Mouse (Mus musculus): Measurements from ENCODE around the gene Kat7. TPM values are rescaled to one million over a fixed set of nuclear protein-coding genes. Genes with fewer than 3 reads are reported as not detected.

Kat7 gene
- total and polyA plus RNA-seq, 2 experiments: 12.2 to 13.1 TPM

DNA sequence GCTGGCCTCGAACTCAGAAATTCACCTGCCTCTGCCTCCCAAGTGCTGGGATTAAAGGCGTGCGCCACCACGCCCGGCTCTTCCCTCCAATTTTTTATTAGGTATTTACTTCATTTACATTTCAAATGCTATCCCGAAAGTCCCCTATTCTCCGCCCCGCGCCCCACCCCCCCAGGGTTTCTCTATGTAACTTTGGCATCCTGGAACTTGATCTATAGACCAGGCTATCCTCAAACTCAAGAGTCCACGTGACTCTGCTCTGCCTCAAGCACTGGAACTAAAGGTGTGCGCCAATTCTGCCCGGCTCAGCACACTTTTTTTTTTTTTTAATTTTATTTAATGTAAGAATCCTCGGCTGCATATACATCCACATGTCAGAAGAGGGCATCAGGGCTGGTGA, 14.3 kb downstream of the Kat7 start:
- Histone ChIP-seq H3K27ac (replicated peaks; ENCODE audit: insufficient read depth, low read depth, low read length) (no peak overlapping the region), H3K4me1 (ENCODE audit: control insufficient read depth, insufficient read depth, low read length) (no peaks in the 10 kb centered on the region), H3K9ac (ENCODE audit: low read depth, low read length) (no peak overlapping the region), H3K27me3 (ENCODE audit: control insufficient read depth, insufficient read depth, low read length) (no peaks in the 10 kb centered on the region), H3K36me3 (ENCODE audit: control insufficient read depth, insufficient read depth, low read length) (peaks cover 55% of the 10 kb centered on the region), H3K79me2 (ENCODE audit: control insufficient read depth, insufficient read depth, low read length) (peaks cover 3% of the 10 kb centered on the region; the same call in 1 of the 2 replicates), H3K4me3 (ENCODE audit: insufficient read depth, low read depth, low read length) (no peak overlapping the region)
- 96% methylated on average over 13 of the region's 13 CpGs for WGBS
- TF ChIP-seq CTCF (IDR thresholded peaks at IDR 0.05; ENCODE audit: low read depth, low read length): no peak
- TF ChIP-seq POLR2A (IDR thresholded peaks at IDR 0.05; ENCODE audit: extremely low read depth, insufficient read depth, low read length): no peak
- no peak for DNase-seq (ENCODE audit: extremely low read depth, low read depth, low spot score)

DNA sequence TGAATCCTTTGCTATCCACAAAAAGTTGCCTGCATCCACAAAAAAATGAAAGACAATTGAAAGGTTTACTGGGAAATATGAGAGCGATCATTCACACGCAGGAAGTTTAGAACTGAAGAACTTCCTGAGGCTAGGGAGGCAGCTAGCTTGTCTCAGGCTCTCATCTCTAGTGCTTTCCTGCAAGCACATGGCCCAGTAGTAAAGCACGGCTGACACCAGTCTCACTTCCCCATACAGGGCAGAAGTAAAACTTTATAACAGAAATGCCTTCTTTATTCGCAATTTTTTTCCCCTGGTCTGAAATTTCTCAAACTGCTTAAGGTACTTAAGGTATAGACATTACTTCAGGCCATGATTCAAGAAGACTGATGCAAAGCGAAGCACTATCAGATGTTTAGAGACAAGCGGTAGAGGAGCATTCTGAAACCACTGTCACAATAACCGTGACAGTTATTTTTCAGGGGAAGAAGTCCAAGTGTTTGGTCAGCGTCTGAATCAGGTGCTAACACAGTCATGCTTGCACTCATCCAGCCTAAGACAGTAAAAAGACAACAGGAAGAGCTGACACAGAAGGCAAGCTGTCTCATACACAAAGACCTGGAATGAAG, 16.9 kb downstream of the Kat7 start:
- Histone ChIP-seq H3K36me3 (ENCODE audit: control insufficient read depth, insufficient read depth, low read length) (peaks cover 64% of the 10 kb centered on the region), H3K4me3 (ENCODE audit: insufficient read depth, low read depth, low read length) (no peak overlapping the region), H3K27me3 (ENCODE audit: control insufficient read depth, insufficient read depth, low read length) (no peaks in the 10 kb centered on the region), H3K9ac (ENCODE audit: low read depth, low read length) (no peak overlapping the region), H3K4me1 (ENCODE audit: control insufficient read depth, insufficient read depth, low read length) (no peaks in the 10 kb centered on the region), H3K27ac (replicated peaks; ENCODE audit: insufficient read depth, low read depth, low read length) (no peak overlapping the region), H3K79me2 (ENCODE audit: control insufficient read depth, insufficient read depth, low read length) (peaks cover 3% of the 10 kb centered on the region; the same call in 1 of the 2 replicates)
- TF ChIP-seq POLR2A (IDR thresholded peaks at IDR 0.05; ENCODE audit: extremely low read depth, insufficient read depth, low read length) (no peak), CTCF (IDR thresholded peaks at IDR 0.05; ENCODE audit: low read depth, low read length) (no peak)
- DNase-seq (ENCODE audit: extremely low read depth, low read depth, low spot score): peak; percentile 24
- 73% methylated on average over 8 of the region's 8 CpGs for WGBS

DNA sequence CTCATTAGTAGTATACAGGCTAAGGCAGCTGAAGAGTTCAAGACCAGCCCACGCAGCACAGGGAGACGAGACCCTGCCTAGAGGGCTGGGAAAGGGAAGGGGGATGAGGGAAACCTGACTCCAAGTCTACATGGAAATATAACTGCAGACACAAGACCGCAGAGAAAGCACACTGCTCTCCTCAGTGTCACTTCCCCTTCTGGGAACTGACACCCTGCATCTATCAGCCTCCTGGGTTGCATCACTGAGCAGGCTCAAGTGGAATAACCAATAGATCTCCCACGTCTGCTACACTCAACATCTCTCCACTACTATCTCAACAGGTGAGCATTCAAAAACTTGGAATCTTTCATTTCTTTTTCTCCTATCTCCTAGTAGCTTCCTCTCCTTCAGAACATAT, 18.0 kb downstream of the Kat7 start:
- no peaks in the 10 kb centered on the region for H3K79me2 ChIP-seq (ENCODE audit: control insufficient read depth, insufficient read depth, low read length)
- H3K27ac ChIP-seq (replicated peaks; ENCODE audit: insufficient read depth, low read depth, low read length): no peak overlapping the region
- WGBS: 79% methylated on average over 4 of the region's 4 CpGs
- H3K4me3 ChIP-seq (ENCODE audit: insufficient read depth, low read depth, low read length): no peak overlapping the region
- no peaks in the 10 kb centered on the region for H3K4me1 ChIP-seq (ENCODE audit: control insufficient read depth, insufficient read depth, low read length)
- no peak for DNase-seq (ENCODE audit: extremely low read depth, low read depth, low spot score)
- peaks cover 62% of the 10 kb centered on the region for H3K36me3 ChIP-seq (ENCODE audit: control insufficient read depth, insufficient read depth, low read length)
- no peak for TF ChIP-seq POLR2A (IDR thresholded peaks at IDR 0.05; ENCODE audit: extremely low read depth, insufficient read depth, low read length)
- no peak for TF ChIP-seq CTCF (IDR thresholded peaks at IDR 0.05; ENCODE audit: low read depth, low read length)
- no peak overlapping the region for H3K9ac ChIP-seq (ENCODE audit: low read depth, low read length)
- no peaks in the 10 kb centered on the region for H3K27me3 ChIP-seq (ENCODE audit: control insufficient read depth, insufficient read depth, low read length)

DNA sequence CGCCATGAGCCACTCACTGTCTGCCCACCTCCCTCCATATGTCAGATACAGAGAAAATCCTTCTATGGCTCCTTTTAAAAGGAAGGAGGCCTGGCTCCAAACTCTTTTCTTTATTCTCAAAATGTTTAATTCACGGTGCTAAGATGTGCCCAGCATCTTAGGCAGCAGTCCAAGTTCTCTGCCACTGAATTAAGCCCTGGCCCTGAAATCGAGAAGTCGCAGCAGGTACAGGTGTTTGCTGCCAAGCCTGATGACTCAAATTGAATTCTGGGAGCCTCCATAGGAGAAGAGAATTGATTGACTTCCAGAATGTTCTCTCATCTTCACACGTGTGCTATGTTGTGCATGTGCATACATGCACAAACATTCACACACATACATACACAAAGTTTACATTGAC, 27.7 kb downstream of the Kat7 start:
- Histone ChIP-seq H3K4me1 (ENCODE audit: control insufficient read depth, insufficient read depth, low read length) (no peaks in the 10 kb centered on the region), H3K4me3 (ENCODE audit: insufficient read depth, low read depth, low read length) (no peak overlapping the region), H3K27ac (replicated peaks; ENCODE audit: insufficient read depth, low read depth, low read length) (no peak overlapping the region), H3K79me2 (ENCODE audit: control insufficient read depth, insufficient read depth, low read length) (no peaks in the 10 kb centered on the region; the same call in 1 of the 2 replicates), H3K27me3 (ENCODE audit: control insufficient read depth, insufficient read depth, low read length) (no peaks in the 10 kb centered on the region), H3K9ac (ENCODE audit: low read depth, low read length) (no peak overlapping the region), H3K36me3 (ENCODE audit: control insufficient read depth, insufficient read depth, low read length) (peaks cover 85% of the 10 kb centered on the region)
- 94% methylated on average over 5 of the region's 5 CpGs for WGBS
- TF ChIP-seq POLR2A (IDR thresholded peaks at IDR 0.05; ENCODE audit: extremely low read depth, insufficient read depth, low read length) (no peak), CTCF (IDR thresholded peaks at IDR 0.05; ENCODE audit: low read depth, low read length) (no peak)
- no peak for DNase-seq (ENCODE audit: extremely low read depth, low read depth, low spot score)

DNA sequence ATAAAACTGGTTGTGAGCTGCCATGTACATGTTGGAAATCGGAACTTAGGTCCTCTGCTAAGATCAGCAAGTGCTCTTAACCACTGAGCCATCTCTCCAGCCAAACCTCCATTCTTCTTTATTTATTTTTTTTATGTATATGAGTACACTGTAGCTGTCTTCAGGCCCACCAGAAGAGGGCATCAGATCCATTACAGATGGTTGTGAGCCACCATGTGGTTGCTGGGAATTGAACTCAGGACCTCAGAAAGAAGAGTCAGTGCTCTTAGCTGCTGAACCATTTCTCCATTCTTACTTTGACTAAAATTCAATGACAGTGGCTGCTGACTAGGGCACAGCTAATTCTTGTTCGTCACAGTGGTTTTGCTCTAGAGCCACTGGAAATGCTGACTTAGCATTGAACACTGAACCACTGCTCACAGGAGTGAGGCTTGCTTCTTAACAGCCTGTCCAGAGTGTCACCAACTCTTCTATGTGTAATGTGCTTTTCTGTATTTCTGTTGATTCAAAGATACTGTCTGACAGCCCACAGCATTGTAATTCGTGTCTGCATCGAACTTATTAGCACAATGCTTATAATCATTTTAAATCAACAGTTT, 30.9 kb downstream of the Kat7 start:
- 94% methylated on average over 4 of the region's 4 CpGs for WGBS
- Histone ChIP-seq H3K4me3 (ENCODE audit: insufficient read depth, low read depth, low read length) (no peak overlapping the region), H3K36me3 (ENCODE audit: control insufficient read depth, insufficient read depth, low read length) (peaks cover 87% of the 10 kb centered on the region), H3K79me2 (ENCODE audit: control insufficient read depth, insufficient read depth, low read length) (no peaks in the 10 kb centered on the region), H3K27me3 (ENCODE audit: control insufficient read depth, insufficient read depth, low read length) (no peaks in the 10 kb centered on the region), H3K9ac (ENCODE audit: low read depth, low read length) (no peak overlapping the region), H3K27ac (replicated peaks; ENCODE audit: insufficient read depth, low read depth, low read length) (no peak overlapping the region), H3K4me1 (ENCODE audit: control insufficient read depth, insufficient read depth, low read length) (no peaks in the 10 kb centered on the region)
- DNase-seq (ENCODE audit: extremely low read depth, low read depth, low spot score): no peak
- TF ChIP-seq POLR2A (IDR thresholded peaks at IDR 0.05; ENCODE audit: extremely low read depth, insufficient read depth, low read length): no peak
- 0 out of 2 replicates have a peak, but pooled peaks have one; percentile 2 for TF ChIP-seq CTCF (IDR thresholded peaks at IDR 0.05; ENCODE audit: low read depth, low read length)

DNA sequence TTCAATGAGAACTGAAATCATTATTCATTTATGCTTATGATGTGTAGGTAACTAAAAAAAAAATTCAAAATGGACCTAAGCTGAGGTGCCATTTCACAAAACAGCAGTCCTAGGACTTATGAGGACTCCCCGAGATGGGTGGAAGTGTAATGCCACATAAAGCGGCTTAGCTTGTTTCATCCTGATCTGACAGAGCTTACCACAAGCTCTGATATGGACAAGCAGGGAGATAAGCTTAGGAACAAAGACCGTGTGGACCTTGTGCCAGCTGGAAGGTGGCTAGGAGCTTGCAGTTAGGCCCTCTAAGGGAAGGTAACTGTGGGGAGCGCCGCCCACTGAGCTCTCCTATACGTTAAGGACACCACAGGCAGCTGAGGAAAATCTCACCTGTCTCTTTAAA, 34.0 kb downstream of the Kat7 start:
- no peaks in the 10 kb centered on the region for H3K27me3 ChIP-seq (ENCODE audit: control insufficient read depth, insufficient read depth, low read length)
- DNase-seq (ENCODE audit: extremely low read depth, low read depth, low spot score): no peak
- H3K79me2 ChIP-seq (ENCODE audit: control insufficient read depth, insufficient read depth, low read length): no peaks in the 10 kb centered on the region
- H3K4me3 ChIP-seq (ENCODE audit: insufficient read depth, low read depth, low read length): no peak overlapping the region
- H3K4me1 ChIP-seq (ENCODE audit: control insufficient read depth, insufficient read depth, low read length): no peaks in the 10 kb centered on the region
- 90% methylated on average over 6 of the region's 6 CpGs for whole genome bisulfite sequencing
- no peak overlapping the region for H3K9ac ChIP-seq (ENCODE audit: low read depth, low read length)
- no peak for TF ChIP-seq POLR2A (IDR thresholded peaks at IDR 0.05; ENCODE audit: extremely low read depth, insufficient read depth, low read length)
- TF ChIP-seq CTCF (IDR thresholded peaks at IDR 0.05; ENCODE audit: low read depth, low read length): no peak
- peaks cover 74% of the 10 kb centered on the region for H3K36me3 ChIP-seq (ENCODE audit: control insufficient read depth, insufficient read depth, low read length)
- no peak overlapping the region for H3K27ac ChIP-seq (replicated peaks; ENCODE audit: insufficient read depth, low read depth, low read length)
